Mouse (Mus musculus) thymus, postnatal 4 days (tissue): Measurements from ENCODE around the gene Tns4.
A peak's percentile ranks its signal among the peaks of the same experiment; 100 is the strongest.

Source experiments
- DNase-seq: peaks from one replicate; pipeline ENCODE4 v3.0.0; 2021

Tns4 gene

GRCm38 (mm10) chr11:99117907-99118306 lies 28.8 kb upstream of the Tns4 start:
- no peak for DNase-seq

GRCm38 (mm10) chr11:99115940-99116339 lies 26.8 kb upstream of the Tns4 start:
- DNase-seq = no peak

- DNase-seq = no peak
Observed at GRCm38 (mm10) chr11:99113111-99113510, 24.0 kb upstream of the Tns4 start.

- no peak for DNase-seq
Observed at GRCm38 (mm10) chr11:99112700-99113099, 23.6 kb upstream of the Tns4 start.

GRCm38 (mm10) chr11:99111631-99112030 lies 22.5 kb upstream of the Tns4 start:
- DNase-seq = no peak

GRCm38 (mm10) chr11:99111155-99111554 lies 22.0 kb upstream of the Tns4 start:
- peak; percentile 80 for DNase-seq

GRCm38 (mm10) chr11:99110370-99111110 lies 21.4 kb upstream of the Tns4 start:
- DNase-seq = peak; percentile 63

- DNase-seq = no peak
Observed at GRCm38 (mm10) chr11:99108296-99108695, 19.2 kb upstream of the Tns4 start.

- DNase-seq = no peak
Observed at GRCm38 (mm10) chr11:99105981-99106726, 17.0 kb upstream of the Tns4 start.

- peak; percentile 47 for DNase-seq
Observed at GRCm38 (mm10) chr11:99104609-99105410, 15.7 kb upstream of the Tns4 start.

- no peak for DNase-seq
Observed at GRCm38 (mm10) chr11:99102575-99103270, 13.6 kb upstream of the Tns4 start.

GRCm38 (mm10) chr11:99101693-99102092 lies 12.6 kb upstream of the Tns4 start:
- no peak for DNase-seq

- DNase-seq = no peak
Observed at GRCm38 (mm10) chr11:99100215-99100614, 11.1 kb upstream of the Tns4 start.

- DNase-seq = no peak
Observed at GRCm38 (mm10) chr11:99099516-99099915, 10.4 kb upstream of the Tns4 start.

GRCm38 (mm10) chr11:99098924-99099323 lies 9.8 kb upstream of the Tns4 start:
- no peak for DNase-seq

- DNase-seq = no peak
Observed at GRCm38 (mm10) chr11:99096996-99097774, 8.1 kb upstream of the Tns4 start.

GRCm38 (mm10) chr11:99096417-99096816 lies 7.3 kb upstream of the Tns4 start:
- no peak for DNase-seq

GRCm38 (mm10) chr11:99095759-99096158 lies 6.7 kb upstream of the Tns4 start:
- DNase-seq = no peak

- DNase-seq = no peak
Observed at GRCm38 (mm10) chr11:99094911-99095676, 6.0 kb upstream of the Tns4 start.

- DNase-seq = no peak
Observed at GRCm38 (mm10) chr11:99093740-99094139, 4.6 kb upstream of the Tns4 start.

- DNase-seq = no peak
Observed at GRCm38 (mm10) chr11:99091666-99092065, 2.6 kb upstream of the Tns4 start.
